Mouse (Mus musculus) embryo, embryonic 10 days (tissue): ENCODE data around the gene Fgf18.

Experiments used
- DNase-seq: peaks from one replicate; pipeline ENCODE4 v3.0.0-alpha.2; 2015; ENCODE audit warnings: low spot score

The Fgf18 gene

DNA sequence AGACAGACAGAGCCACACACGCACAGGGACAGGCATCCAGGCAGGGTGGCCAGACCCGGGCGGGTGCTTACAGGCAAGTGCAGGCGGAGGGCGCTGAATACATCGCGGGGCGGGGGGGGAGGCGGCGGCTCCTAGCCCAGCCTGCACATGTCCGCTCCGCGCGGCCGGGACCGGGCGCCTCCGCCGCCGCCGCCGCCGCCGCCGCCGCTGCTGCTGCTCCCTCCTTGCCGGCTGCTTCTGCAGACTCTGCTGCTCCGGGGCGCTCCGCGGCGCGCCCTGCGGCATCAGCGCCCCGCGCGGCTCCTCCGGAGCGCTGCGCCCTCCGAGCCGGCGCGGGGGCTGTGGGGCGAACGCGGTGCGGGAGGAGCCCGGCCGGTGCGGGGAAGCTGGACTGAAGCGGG, at the start of gene Fgf18:
Gene Fgf18 (minus strand): TSS at position 230 of the 401 bp plus-strand sequence.
- DNase-seq: no peak

DNA sequence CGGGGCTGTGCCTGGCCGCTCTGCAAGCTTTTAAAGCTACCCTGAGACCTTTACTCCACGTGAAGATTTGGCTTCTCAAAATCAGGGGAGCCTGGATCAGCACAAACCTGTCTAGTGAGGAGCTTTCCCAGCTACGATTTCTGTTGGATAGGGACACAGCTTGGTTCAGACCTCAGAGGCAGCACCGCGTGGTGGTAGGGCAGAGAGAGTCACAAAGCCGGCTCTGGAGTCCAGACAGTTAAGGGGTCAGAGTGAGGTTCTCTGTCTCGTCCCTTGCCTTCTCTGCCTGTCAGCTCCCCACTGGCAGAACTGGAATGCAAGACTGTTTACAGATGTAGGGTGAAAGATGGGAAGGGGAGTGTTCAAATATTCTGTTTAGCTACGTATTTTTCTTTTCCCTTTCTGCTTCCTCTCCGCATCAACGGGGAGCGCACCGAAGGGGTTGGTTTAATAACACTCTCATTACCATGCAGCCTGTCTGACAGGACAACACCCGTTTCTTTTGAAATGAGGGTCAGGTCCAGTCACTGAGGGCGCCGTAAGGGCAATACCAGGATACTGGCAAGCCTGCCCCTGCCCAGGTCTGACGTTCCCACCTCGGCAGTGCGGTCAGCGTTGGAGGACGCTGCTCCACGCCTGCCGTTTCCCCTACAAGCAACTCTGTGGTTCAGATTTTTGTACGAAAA, 49.4 kb upstream of the Fgf18 start:
- DNase-seq: peak; percentile 56

GRCm38 (mm10) chr11:33195531-33196446, 48.6 kb upstream of the Fgf18 start:
- no peak for DNase-seq

DNA sequence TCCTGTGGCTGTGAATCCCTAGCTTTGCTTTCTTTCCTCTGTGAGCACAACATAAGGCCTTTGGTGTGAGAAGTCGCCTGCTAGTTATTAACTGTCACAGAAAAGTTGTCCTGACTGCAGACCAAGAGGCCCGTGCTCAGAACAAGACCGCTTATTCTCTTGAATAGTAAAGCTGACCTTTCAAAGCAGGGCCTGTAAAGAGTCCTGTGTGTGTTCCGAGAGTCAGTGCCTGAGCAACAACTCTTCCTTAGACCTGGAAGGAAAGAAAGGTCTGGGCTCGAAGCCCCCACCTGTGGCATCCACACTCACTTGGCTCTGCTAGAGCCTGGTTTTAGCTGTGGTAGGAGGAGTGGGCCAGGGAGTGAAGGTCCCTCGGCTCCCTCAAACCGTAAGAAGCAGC, 47.9 kb upstream of the Fgf18 start:
- DNase-seq: no peak

- DNase-seq: peak; percentile 47
These were observed 46.5 kb upstream of the Fgf18 start for GRCm38 (mm10) chr11:33193695-33194094.

DNA sequence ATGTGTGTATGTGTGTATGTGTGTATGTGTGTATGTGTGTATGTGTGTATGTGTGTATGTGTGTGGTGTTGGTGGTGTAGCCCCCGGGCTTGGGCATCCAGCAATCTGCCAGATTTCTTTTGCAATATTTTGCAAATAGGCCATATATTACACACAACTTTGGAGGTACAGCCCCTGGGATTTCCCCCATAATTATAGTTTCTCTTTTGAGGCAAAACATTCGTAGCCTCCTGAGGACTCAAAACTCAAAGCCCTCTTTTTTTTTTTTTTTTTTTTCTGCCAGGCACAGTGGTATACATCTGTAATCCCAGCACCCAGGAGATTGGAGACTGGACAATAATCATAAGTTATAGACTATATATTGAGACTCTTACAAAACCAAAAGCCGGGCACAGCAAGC, 34.6 kb upstream of the Fgf18 start:
- DNase-seq: no peak

DNA sequence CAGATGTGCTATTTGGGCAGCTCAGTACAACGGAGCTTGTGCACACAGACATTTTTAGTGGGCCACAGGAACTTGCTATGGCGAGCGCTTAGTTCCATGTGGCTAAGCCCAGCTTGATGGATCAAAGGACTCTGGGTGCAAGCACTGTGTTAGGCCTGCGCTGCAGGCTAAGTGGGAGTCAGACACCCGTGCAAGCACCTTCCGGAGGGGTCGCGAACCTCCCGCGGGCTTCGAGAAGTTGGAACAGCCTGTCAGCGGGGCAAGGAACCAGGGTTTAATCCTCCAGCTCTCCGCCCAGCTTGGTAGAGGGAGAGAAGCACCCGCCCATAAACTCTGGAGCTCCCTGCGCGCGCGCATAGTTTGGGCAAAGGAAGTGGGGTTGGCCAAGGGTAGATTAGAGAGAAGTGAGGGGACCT, 33.5 kb upstream of the Fgf18 start:
- peak; percentile 62 for DNase-seq

DNA sequence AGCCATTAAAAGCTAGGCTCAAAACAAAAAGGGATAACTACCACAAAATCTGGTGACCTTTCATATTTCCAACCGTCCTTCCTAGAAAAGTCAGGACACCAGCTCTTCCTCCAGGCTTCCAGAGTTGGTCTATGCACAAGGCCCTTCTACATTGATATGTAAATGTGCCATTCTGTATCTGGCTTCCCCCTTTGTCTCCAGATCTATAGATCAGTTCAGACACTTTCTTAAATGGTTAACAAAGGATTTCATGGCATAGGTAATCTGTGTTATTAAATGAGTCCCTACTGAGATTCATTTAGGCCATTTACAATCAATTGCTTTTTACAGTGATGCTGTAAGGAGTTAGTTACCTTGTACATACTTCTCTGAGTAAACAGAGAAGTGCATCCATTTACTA, 32.6 kb upstream of the Fgf18 start:
- no peak for DNase-seq

DNA sequence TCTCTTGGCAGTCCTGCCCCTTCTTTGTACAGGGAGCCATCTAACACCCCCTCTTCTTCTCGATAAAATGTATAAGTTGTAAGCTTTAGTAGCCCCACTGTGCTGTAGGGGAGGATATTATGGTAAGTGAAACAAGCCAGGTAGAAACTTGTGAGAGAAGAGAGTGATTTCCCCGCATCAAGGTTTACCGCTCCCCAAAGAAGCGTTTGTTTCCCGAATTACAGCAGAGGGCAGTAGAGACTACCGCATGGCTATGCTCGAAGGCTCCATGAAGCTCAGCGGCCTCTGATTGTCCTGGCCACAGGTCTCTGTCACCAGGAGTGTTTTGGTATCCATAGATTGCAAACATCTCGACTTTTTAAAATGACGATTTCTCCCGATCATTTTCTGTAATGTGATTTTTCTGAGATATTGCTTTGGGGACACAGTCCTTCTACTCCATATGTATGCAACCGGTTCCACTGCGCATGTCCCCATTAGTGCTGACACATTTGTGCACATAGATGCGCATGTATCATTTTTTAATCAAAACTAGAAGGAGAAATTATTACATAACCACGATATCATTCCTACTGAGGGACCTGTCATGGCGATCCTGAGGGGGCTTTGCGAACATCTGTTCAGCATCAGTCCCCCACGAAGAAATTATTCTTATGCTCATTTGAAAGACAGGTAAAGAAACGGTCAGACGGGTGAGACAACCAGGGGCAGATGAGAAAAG, 29.5 kb upstream of the Fgf18 start:
- peak; percentile 84 for DNase-seq

DNA sequence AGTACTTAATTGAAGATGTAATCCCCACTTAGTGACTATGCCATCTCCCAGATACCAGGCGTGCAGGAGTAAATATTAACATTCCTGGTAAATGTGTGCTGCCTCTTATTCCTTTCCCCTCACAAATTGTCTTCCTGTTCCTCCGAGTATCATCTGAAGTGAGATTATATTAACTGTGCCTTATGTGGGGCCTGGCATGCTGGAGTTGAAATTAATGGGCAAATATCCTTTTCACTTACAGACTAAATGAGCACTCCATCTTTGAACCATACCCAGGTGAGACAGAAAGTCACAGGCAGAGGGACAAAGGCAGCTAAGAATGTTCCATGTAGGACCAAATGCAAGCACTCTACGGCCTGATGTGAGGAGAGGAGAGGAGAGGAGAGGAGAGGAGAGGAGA, 28.6 kb upstream of the Fgf18 start:
- no peak for DNase-seq

GRCm38 (mm10) chr11:33170489-33170888, 23.3 kb upstream of the Fgf18 start:
- DNase-seq: peak; percentile 79

GRCm38 (mm10) chr11:33162998-33163506, 15.9 kb upstream of the Fgf18 start, which contains the start of gene Npm1:
Npm1 (minus strand) TSS chr11:33163206.
- peak; percentile 100 for DNase-seq

- DNase-seq: peak; percentile 83
These were observed 15.2 kb upstream of the Fgf18 start for GRCm38 (mm10) chr11:33162211-33162997.

- DNase-seq: no peak
These were observed 12.5 kb upstream of the Fgf18 start for GRCm38 (mm10) chr11:33159741-33160140.

DNA sequence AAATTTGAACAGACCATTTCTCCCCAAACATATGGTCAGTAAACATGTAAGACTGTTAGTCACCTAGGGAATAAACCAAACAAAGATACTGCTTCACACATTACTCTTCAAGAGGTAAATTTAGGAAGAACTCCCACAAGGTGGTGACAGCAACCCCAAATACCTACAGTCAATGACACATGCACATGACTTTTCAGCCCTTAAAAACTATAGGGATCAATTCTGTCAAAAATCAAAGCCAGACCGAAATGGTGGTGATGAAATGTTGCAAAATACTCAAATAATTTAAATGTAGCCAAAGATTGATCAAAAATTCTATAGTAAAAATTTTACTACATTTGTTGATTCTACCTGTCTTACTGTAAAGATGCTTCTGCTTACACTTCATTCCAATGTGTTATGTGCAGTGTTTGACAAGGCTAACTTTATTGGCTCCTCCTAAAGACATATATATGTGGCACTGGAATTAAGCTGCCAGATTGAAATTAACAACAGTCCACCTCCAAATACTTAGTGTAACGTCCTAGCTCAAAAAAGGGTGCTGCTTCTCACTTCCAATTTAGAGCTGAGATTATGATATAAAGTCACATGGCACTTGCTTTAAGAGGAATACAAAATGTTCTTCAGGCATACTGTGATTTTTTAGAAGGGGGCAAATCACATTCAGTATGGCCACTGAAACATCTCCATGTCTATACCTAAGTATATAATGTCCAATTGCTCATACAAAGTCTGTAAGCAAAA, 10.4 kb upstream of the Fgf18 start:
- no peak for DNase-seq

GRCm38 (mm10) chr11:33156436-33157015, 9.3 kb upstream of the Fgf18 start:
- DNase-seq: no peak

DNA sequence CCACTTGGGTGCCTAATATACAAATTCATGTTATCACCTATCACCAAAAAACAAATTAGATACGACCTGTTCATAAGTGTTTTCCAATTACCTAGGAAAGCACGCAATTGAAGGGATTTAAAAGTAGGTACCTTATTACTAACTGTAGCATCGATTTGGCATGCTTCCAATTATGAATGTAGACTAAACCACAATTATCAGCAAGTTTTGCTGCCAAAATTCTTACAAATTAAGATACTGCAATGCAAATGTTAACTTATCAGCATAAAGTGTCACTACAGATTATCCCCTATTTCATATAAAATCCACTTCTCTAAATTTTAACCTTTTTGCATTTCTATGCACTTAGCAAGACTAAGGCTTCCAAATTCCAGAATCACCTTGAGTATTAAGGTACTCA, 7.3 kb upstream of the Fgf18 start:
- no peak for DNase-seq

GRCm38 (mm10) chr11:33152997-33153396, 5.8 kb upstream of the Fgf18 start:
- no peak for DNase-seq

GRCm38 (mm10) chr11:33151780-33152145, 4.6 kb upstream of the Fgf18 start:
- DNase-seq: no peak

DNA sequence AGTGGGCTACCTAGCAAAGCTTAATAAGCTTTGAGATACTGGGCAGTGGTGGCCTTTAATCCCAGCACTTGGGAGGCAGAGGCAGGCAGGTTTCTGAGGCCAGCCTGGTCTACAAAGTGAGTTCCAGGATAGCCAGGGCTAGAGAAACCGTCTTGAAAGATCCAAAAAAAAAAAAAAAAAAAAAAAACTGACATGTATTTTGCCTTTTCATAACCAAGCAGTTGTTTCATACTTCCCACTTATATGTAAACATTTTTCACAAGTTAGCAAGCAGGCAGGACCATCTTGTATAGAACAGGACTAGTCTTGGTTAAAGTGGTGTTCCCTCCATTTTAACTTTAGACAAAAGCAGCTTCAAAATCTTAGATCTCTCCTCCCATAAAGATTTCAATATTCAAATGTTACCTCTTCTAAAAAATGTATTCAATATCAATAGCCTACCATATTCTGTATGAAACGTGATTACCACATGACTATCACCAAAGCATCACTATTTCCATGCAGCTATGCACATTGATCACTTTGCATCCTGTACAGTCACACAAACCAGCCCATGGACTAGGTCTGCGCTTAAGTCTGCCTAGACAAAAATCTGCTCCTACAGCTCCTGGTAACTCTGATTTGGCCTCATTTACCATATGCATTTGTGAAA, 4.1 kb upstream of the Fgf18 start:
- DNase-seq: no peak
